Mouse (Mus musculus) CH12.LX (cell line): ENCODE data around the gene Pdzrn4. TPM values are rescaled to one million over a fixed set of nuclear protein-coding genes. Genes with fewer than 3 reads are reported as not detected.

ENCODE experiments used
- DNase-seq: peaks from one replicate; pipeline ENCODE4 v3.0.0-alpha.2; 2013; ENCODE audit errors: extremely low read depth
- H3K27ac ChIP-seq: 2 replicates; pipeline ENCODE4 v1.5.1; 2012; ENCODE audit warnings: low read depth, mild to moderate bottlenecking, control low read depth, moderate library complexity; ENCODE audit not compliant: insufficient read depth
- H3K27me3 ChIP-seq: replicated peaks from 2 replicates; pipeline ENCODE3; 2012; ENCODE audit warnings: inconsistent platforms
- H3K36me3 ChIP-seq, 2 experiments: replicated peaks in 1 of 2; 2 replicates each; pipeline versions ENCODE3 to v1.6.1; 2012; ENCODE audit warnings: inconsistent platforms in 1 of 2, low read length in 1 of 2, mild to moderate bottlenecking in 1 of 2, mixed read lengths in 1 of 2, moderate library complexity in 1 of 2; ENCODE audit not compliant: control insufficient read depth in 1 of 2, insufficient read depth in 1 of 2
- H3K4me1 ChIP-seq, 2 experiments: 2 replicates each; pipeline ENCODE4 v1.6.1; 2012; ENCODE audit warnings: inconsistent platforms in 1 of 2, moderate library complexity in 1 of 2; ENCODE audit not compliant: insufficient read depth in 2 of 2, control insufficient read depth in 1 of 2
- H3K4me2 ChIP-seq: 2 replicates; pipeline ENCODE4 v1.6.1; 2012; ENCODE audit warnings: low read depth, mild to moderate bottlenecking, control low read depth; ENCODE audit not compliant: poor library complexity, insufficient read depth, severe bottlenecking
- H3K4me3 ChIP-seq, 3 experiments: fragments of 150-350 bp in 1 of 3; sonication (generic) in 1 of 3; replicated peaks in 1 of 3; 2 replicates each; pipeline versions ENCODE3 to v1.5.1; 2011 to 2012; ENCODE audit warnings: low read depth in 2 of 3, low read length in 2 of 3, mild to moderate bottlenecking in 2 of 3, moderate library complexity in 2 of 3, control low read depth in 1 of 3, improper control_type of control experiment in 1 of 3, inconsistent platforms in 1 of 3, mixed read lengths in 1 of 3; ENCODE audit not compliant: poor library complexity in 1 of 3
- H3K79me2 ChIP-seq: replicated peaks from 2 replicates; pipeline ENCODE4 v1.6.1; 2012; ENCODE audit warnings: mild to moderate bottlenecking, moderate library complexity; ENCODE audit not compliant: control insufficient read depth, poor library complexity, insufficient read depth, severe bottlenecking; ENCODE audit errors: extremely low read depth
- H3K9ac ChIP-seq: 2 replicates; pipeline ENCODE4 v1.6.1; 2012; ENCODE audit warnings: low read depth, mild to moderate bottlenecking, control low read depth, moderate library complexity; ENCODE audit not compliant: insufficient read depth
- H3K9me3 ChIP-seq: replicated peaks from 2 replicates; pipeline ENCODE3; 2012; ENCODE audit warnings: low read length, inconsistent platforms, mixed read lengths
- BHLHE40 ChIP-seq: IDR thresholded peaks from 2 replicates; pipeline ENCODE4 v1.6.1; 2011; ENCODE audit warnings: mild to moderate bottlenecking, low read depth, low read length, improper control_type of control experiment
- CHD2 ChIP-seq: IDR thresholded peaks from 2 replicates; pipeline ENCODE4 v1.6.1; 2011; ENCODE audit warnings: low read length, improper control_type of control experiment
- CTCF ChIP-seq, 2 experiments: IDR thresholded peaks in 1 of 2; conservative IDR thresholded peaks in 1 of 2; 2 replicates each; pipeline ENCODE4 v1.5.1; 2011 to 2012; ENCODE audit warnings: low read depth in 2 of 2, low read length in 2 of 2, improper control_type of control experiment in 1 of 2, inconsistent platforms in 1 of 2, mild to moderate bottlenecking in 1 of 2, moderate library complexity in 1 of 2
- E2F4 ChIP-seq: IDR thresholded peaks from 2 replicates; pipeline ENCODE4 v1.6.1; 2011; ENCODE audit warnings: low read depth, low read length, improper control_type of control experiment; ENCODE audit not compliant: insufficient replicate concordance
- IRF4 ChIP-seq: IDR thresholded peaks from 2 replicates; pipeline ENCODE4 v1.6.1; 2014; ENCODE audit warnings: low read depth, mild to moderate bottlenecking, inconsistent platforms, low read length, improper control_type of control experiment
- MAX ChIP-seq: IDR thresholded peaks from 2 replicates; pipeline ENCODE4 v1.6.1; 2011; ENCODE audit warnings: low read length, improper control_type of control experiment
- MEF2A ChIP-seq: IDR thresholded peaks from 2 replicates; pipeline ENCODE4 v1.6.1; 2014; ENCODE audit warnings: low read depth, mild to moderate bottlenecking, inconsistent platforms, low read length, improper control_type of control experiment, borderline replicate concordance
- NELFE ChIP-seq: IDR thresholded peaks from 2 replicates; pipeline ENCODE4 v1.6.1; 2011; ENCODE audit warnings: low read depth, low read length, improper control_type of control experiment
- NRF1 ChIP-seq: IDR thresholded peaks from 2 replicates; pipeline ENCODE4 v1.6.1; 2014; ENCODE audit warnings: low read depth, mild to moderate bottlenecking, inconsistent platforms, low read length, improper control_type of control experiment, moderate library complexity
- PAX5 ChIP-seq: IDR thresholded peaks from 2 replicates; pipeline ENCODE4 v1.6.1; 2012; ENCODE audit warnings: low read length, inconsistent platforms, mixed read lengths
- RAD21 ChIP-seq: IDR thresholded peaks from 2 replicates; pipeline ENCODE4 v1.6.1; 2011; ENCODE audit warnings: low read depth, mild to moderate bottlenecking, low read length, improper control_type of control experiment, moderate library complexity
- RCOR1 ChIP-seq: conservative IDR thresholded peaks from 2 replicates; pipeline ENCODE4 v1.6.1; 2012; ENCODE audit warnings: low read depth, mild to moderate bottlenecking, inconsistent platforms, low read length, improper control_type of control experiment
- SIN3A ChIP-seq: IDR thresholded peaks from 2 replicates; pipeline ENCODE4 v1.6.1; 2012; ENCODE audit warnings: low read length, improper control_type of control experiment, inconsistent platforms
- SMC3 ChIP-seq: IDR thresholded peaks from 2 replicates; pipeline ENCODE4 v1.6.1; 2011; ENCODE audit warnings: low read depth, low read length, improper control_type of control experiment
- ZC3H11A ChIP-seq: IDR thresholded peaks from 2 replicates; pipeline ENCODE4 v1.6.1; 2012; ENCODE audit warnings: low read depth, mild to moderate bottlenecking, inconsistent platforms, low read length, improper control_type of control experiment
- ZNF384 ChIP-seq: IDR thresholded peaks from 2 replicates; pipeline ENCODE4 v1.6.1; 2012; ENCODE audit warnings: low read depth, low read length, improper control_type of control experiment, inconsistent platforms
- dilution Hi-C: fragments of 300-500 bp; cut with MboI; formaldehyde crosslinking; loops from 2 replicates; pipeline ENCODE4 v1.14.3; 2020; ENCODE audit warnings: low sequenced_read_pairs; ENCODE audit not compliant: extremely low pct_unique_long_range_greater_than_20kb, extremely low pct_ligation_motif_present
- in situ Hi-C: fragments of 300-500 bp; cut with MboI; formaldehyde crosslinking; loops from 3 replicates; pipeline ENCODE4 v1.14.3; 2019; ENCODE audit warnings: low sequenced_read_pairs, low pct_ligation_motif_present, low pct_unique_long_range_greater_than_20kb, mixed read lengths
- polyA plus RNA-seq: library from polyadenylated mRNA; unstranded; fragments of >175 nt; gene quantifications from 2 replicates; pipeline ENCODE4 v1.2.1, GENCODE M21; 2012; ENCODE audit warnings: low read depth; ENCODE audit not compliant: insufficient read length
- total RNA-seq, 2 experiments: library from RNA; depleted of rRNA; stranded (reverse); fragments of 300-350 nt in 1 of 2; fragments of >200 nt in 1 of 2; gene quantifications; 2 replicates each; pipeline ENCODE4 v1.2.3; 2012 to 2014

The Pdzrn4 gene
- total and polyA plus RNA-seq, 3 experiments: not detected

DNA sequence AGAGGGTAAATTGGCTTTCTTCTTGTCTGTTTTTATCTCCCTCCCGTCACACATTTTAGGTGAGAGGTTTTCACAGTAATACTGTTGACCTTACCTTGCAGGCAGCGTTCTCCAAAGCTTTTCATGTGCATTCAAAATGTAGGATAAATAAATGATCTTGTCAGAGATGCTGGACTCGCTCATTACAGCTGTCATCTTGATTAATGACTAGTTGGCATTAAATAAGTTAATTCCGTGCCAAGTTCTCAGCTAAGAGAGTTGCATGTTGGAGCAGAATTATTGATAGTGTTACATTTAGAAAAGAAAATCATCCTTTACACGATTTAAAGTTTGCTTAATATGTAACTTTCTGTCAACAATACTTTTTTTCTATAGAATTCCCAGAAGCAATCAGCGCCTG, 4.9 kb downstream of the Pdzrn4 start:
- Histone ChIP-seq H3K79me2 (no peaks in the 10 kb centered on the region), H3K36me3 (no peaks in the 10 kb centered on the region), H3K4me1 (no peaks in the 10 kb centered on the region), H3K4me3 (no peak overlapping the region), H3K9ac (no peak overlapping the region), H3K27me3 (no peaks in the 10 kb centered on the region), H3K9me3 (peaks cover 38% of the 10 kb centered on the region), H3K27ac (no peak overlapping the region), H3K4me2 (no peak overlapping the region)
- in situ Hi-C loops (no loop called here), dilution Hi-C loops (no loop called here)
- no peak for DNase-seq
- TF ChIP-seq RAD21 (no peak), CHD2 (no peak), BHLHE40 (no peak), ZNF384 (no peak), SIN3A (no peak), E2F4 (no peak), CTCF (conservative IDR thresholded peaks at IDR 0.05 in 1 of 2, IDR thresholded peaks at IDR 0.05 in 1 of 2; ENCODE audit: low read depth in 2 of 2, low read length in 2 of 2) (no peak), SMC3 (no peak), IRF4 (no peak), RCOR1 (no peak)

DNA sequence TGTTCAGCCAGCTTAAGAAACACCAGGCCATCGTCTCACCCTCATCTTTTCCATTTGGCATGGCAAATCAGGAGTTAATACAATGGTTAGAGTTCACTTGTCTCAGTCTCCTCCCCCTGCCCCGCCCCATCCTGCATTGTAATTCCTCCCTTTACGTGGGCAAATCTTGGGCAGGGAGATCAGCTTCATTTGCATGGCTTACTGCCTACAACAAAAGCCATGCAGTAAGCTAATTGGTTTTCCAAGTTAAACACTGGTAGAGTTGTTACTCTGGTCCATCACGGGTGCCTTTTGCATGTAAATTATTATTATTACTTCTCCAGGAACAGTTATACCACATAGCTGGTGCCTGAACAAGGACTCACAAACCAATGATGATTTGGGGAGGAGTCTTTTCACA, 18.6 kb downstream of the Pdzrn4 start:
- in situ Hi-C loops: no loop called here
- DNase-seq: no peak
- H3K4me1 ChIP-seq: no peaks in the 10 kb centered on the region
- peaks cover 69% of the 10 kb centered on the region for H3K9me3 ChIP-seq
- no peak for TF ChIP-seq PAX5
- TF ChIP-seq, all 38 proteins: peak for 0
- H3K9ac ChIP-seq: no peak overlapping the region
- no peak overlapping the region for H3K27ac ChIP-seq
- no peaks in the 10 kb centered on the region for H3K36me3 ChIP-seq
- H3K27me3 ChIP-seq: no peaks in the 10 kb centered on the region
- no peak overlapping the region for H3K4me2 ChIP-seq
- dilution Hi-C loops: no loop called here
- H3K4me3 ChIP-seq: no peak overlapping the region
- H3K79me2 ChIP-seq: no peaks in the 10 kb centered on the region

DNA sequence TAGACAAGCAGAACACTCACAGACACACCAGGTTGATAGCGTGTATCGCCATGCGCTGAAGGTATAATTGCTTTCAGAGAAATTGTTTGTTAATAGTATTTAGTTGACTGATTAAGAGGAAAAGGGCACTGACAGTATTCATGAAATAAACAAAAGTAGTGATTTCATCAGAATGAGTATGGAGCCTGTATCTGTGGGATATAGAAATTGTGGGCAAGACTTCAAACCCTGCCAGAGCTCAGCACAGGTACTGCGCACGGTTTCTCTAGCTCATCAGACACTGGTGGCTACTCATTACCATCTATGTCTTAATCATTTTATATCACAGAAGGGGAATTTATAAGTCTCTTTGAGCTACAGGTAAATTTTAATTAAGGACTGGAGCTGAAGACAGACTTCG, 19.5 kb downstream of the Pdzrn4 start:
- H3K27me3 ChIP-seq: no peaks in the 10 kb centered on the region
- DNase-seq: no peak
- TF ChIP-seq NELFE (no peak), NRF1 (no peak), MEF2A (no peak), CHD2 (no peak), MAX (no peak), E2F4 (no peak), IRF4 (no peak), ZC3H11A (no peak), CTCF (conservative IDR thresholded peaks at IDR 0.05 in 1 of 2, IDR thresholded peaks at IDR 0.05 in 1 of 2; ENCODE audit: low read depth in 2 of 2, low read length in 2 of 2) (no peak), RCOR1 (no peak)
- no peaks in the 10 kb centered on the region for H3K79me2 ChIP-seq
- H3K9ac ChIP-seq: no peak overlapping the region
- H3K4me3 ChIP-seq: no peak overlapping the region
- no peaks in the 10 kb centered on the region for H3K36me3 ChIP-seq
- no peak overlapping the region for H3K27ac ChIP-seq
- no peak overlapping the region for H3K4me2 ChIP-seq
- H3K9me3 ChIP-seq: peaks cover 67% of the 10 kb centered on the region
- H3K4me1 ChIP-seq: no peaks in the 10 kb centered on the region
- dilution Hi-C loops (no loop called here), in situ Hi-C loops (no loop called here)
